Mouse (Mus musculus): Measurements from ENCODE around the gene Ube2l6. TPM values are rescaled to one million over a fixed set of nuclear protein-coding genes. Genes with fewer than 3 reads are reported as not detected.

The Ube2l6 gene
- polyA plus RNA-seq, 1 experiment from 2014 or later: 95.3 TPM

- WGBS: 81% methylated on average over 4 of the region's 4 CpGs
- no peak for ATAC-seq (ENCODE audit: insufficient number of reproducible peaks, low FRiP score)
- no peak overlapping the region for H3K4me2 ChIP-seq
These were observed 26.2 kb upstream of the Ube2l6 start for GRCm38 (mm10) chr2:84772454-84772853.

GRCm38 (mm10) chr2:84773195-84773594, 25.4 kb upstream of the Ube2l6 start:
- Histone ChIP-seq H3K9ac (no peak overlapping the region), H3K4me2 (no peak overlapping the region), H3K27me3 (replicated peaks) (peaks cover 9% of the 10 kb centered on the region), H3K4me1 (replicated peaks) (peaks cover 13% of the 10 kb centered on the region), H3K4me3 (no peak overlapping the region), H3K9me3 (replicated peaks) (no peaks in the 10 kb centered on the region), H3K27ac (ENCODE audit: poor library complexity, severe bottlenecking) (no peak overlapping the region), H3K36me3 (peaks cover 6% of the 10 kb centered on the region; the same call in 1 of the 2 replicates)
- no peak for ATAC-seq (ENCODE audit: insufficient number of reproducible peaks, low FRiP score)
- 80% methylated on average over 5 of the region's 5 CpGs for WGBS

More at GRCm38 (mm10) chr2:84772454-84772853, 26.2 kb upstream of the Ube2l6 start:
- Histone ChIP-seq H3K4me3 (no peak overlapping the region), H3K9me3 (replicated peaks) (no peaks in the 10 kb centered on the region), H3K4me1 (replicated peaks) (peaks cover 13% of the 10 kb centered on the region), H3K36me3 (peaks cover 6% of the 10 kb centered on the region; the same call in 1 of the 2 replicates), H3K27ac (ENCODE audit: poor library complexity, severe bottlenecking) (no peak overlapping the region), H3K27me3 (replicated peaks) (peaks cover 9% of the 10 kb centered on the region), H3K9ac (no peak overlapping the region)

GRCm38 (mm10) chr2:84774751-84775150, 23.9 kb upstream of the Ube2l6 start:
- Histone ChIP-seq H3K4me1 (replicated peaks) (peaks cover 13% of the 10 kb centered on the region), H3K4me3 (peak overlapping the region; percentile 36), H3K27me3 (replicated peaks) (peaks cover 9% of the 10 kb centered on the region), H3K4me2 (peak overlapping the region; percentile 65), H3K9me3 (replicated peaks) (no peaks in the 10 kb centered on the region), H3K36me3 (peaks cover 4% of the 10 kb centered on the region; the same call in 1 of the 2 replicates), H3K9ac (peak overlapping the region; percentile 61), H3K27ac (ENCODE audit: poor library complexity, severe bottlenecking) (peak overlapping the region; percentile 41; the same call in 1 of the 2 replicates)
- peak; percentile 89 for ATAC-seq (ENCODE audit: insufficient number of reproducible peaks, low FRiP score)
- 1% methylated on average over 14 of the region's 15 CpGs for WGBS

GRCm38 (mm10) chr2:84775241-84775640, 23.4 kb upstream of the Ube2l6 start, which contains the start of gene Serping1:
Gene Serping1 (minus strand): TSS chr2:84775444.
- H3K4me2 ChIP-seq: peak within 1 kb of the TSS; percentile 65
- peak within 1 kb of the TSS; percentile 61 for H3K9ac ChIP-seq
- no peaks in the 10 kb centered on the region for H3K9me3 ChIP-seq (replicated peaks)
- peak within 1 kb of the TSS; percentile 36 for H3K4me3 ChIP-seq
- H3K36me3 ChIP-seq: no peaks in the 10 kb centered on the region; the same call in 1 of the 2 replicates
- H3K27me3 ChIP-seq (replicated peaks): peaks cover 5% of the 10 kb centered on the region
- 65% methylated on average over 9 of the region's 9 CpGs for WGBS
- H3K4me1 ChIP-seq (replicated peaks): peaks cover 13% of the 10 kb centered on the region
- H3K27ac ChIP-seq (ENCODE audit: poor library complexity, severe bottlenecking): peak within 1 kb of the TSS; percentile 41; the same call in 1 of the 2 replicates
- ATAC-seq (ENCODE audit: insufficient number of reproducible peaks, low FRiP score): no peak

GRCm38 (mm10) chr2:84775665-84776064, 23.0 kb upstream of the Ube2l6 start:
- Histone ChIP-seq H3K27ac (ENCODE audit: poor library complexity, severe bottlenecking) (no peak overlapping the region), H3K4me3 (no peak overlapping the region), H3K9me3 (replicated peaks) (no peaks in the 10 kb centered on the region), H3K4me2 (no peak overlapping the region), H3K9ac (no peak overlapping the region), H3K4me1 (replicated peaks) (peaks cover 13% of the 10 kb centered on the region), H3K36me3 (no peaks in the 10 kb centered on the region; the same call in 1 of the 2 replicates), H3K27me3 (replicated peaks) (peaks cover 5% of the 10 kb centered on the region)
- WGBS: 86% methylated on average over 6 of the region's 6 CpGs
- no peak for ATAC-seq (ENCODE audit: insufficient number of reproducible peaks, low FRiP score)

- 51% methylated on average over 3 of the region's 3 CpGs for WGBS
- no peak overlapping the region for H3K4me3 ChIP-seq
- no peaks in the 10 kb centered on the region; the same call in 1 of the 2 replicates for H3K27me3 ChIP-seq (replicated peaks)
- ATAC-seq (ENCODE audit: insufficient number of reproducible peaks, low FRiP score): no peak
- H3K36me3 ChIP-seq: no peaks in the 10 kb centered on the region
- H3K4me1 ChIP-seq (replicated peaks): peaks cover 13% of the 10 kb centered on the region
- no peak overlapping the region for H3K4me2 ChIP-seq
- H3K27ac ChIP-seq (ENCODE audit: poor library complexity, severe bottlenecking): no peak overlapping the region
- no peak overlapping the region for H3K9ac ChIP-seq
- H3K9me3 ChIP-seq (replicated peaks): no peaks in the 10 kb centered on the region
These were observed 20.9 kb upstream of the Ube2l6 start for GRCm38 (mm10) chr2:84777706-84778105.

GRCm38 (mm10) chr2:84779210-84779609, 19.4 kb upstream of the Ube2l6 start:
- 56% methylated on average over 6 of the region's 6 CpGs for whole genome bisulfite sequencing

GRCm38 (mm10) chr2:84783315-84783714, 15.3 kb upstream of the Ube2l6 start:
- no peak for ATAC-seq (ENCODE audit: insufficient number of reproducible peaks, low FRiP score)
- WGBS: 52% methylated on average over 1 of the region's 1 CpGs
- 0 out of 2 replicates have a peak overlapping the region, but pooled peaks have one; percentile 31 for H3K27ac ChIP-seq (ENCODE audit: poor library complexity, severe bottlenecking)

More at GRCm38 (mm10) chr2:84779210-84779609, 19.4 kb upstream of the Ube2l6 start:
- H3K4me3 ChIP-seq: no peak overlapping the region
- H3K27ac ChIP-seq (ENCODE audit: poor library complexity, severe bottlenecking): no peak overlapping the region
- no peak overlapping the region for H3K9ac ChIP-seq
- no peak overlapping the region for H3K4me2 ChIP-seq
- no peaks in the 10 kb centered on the region for H3K27me3 ChIP-seq (replicated peaks)
- no peaks in the 10 kb centered on the region for H3K9me3 ChIP-seq (replicated peaks)
- peaks cover 18% of the 10 kb centered on the region for H3K4me1 ChIP-seq (replicated peaks)
- no peaks in the 10 kb centered on the region for H3K36me3 ChIP-seq
- ATAC-seq (ENCODE audit: insufficient number of reproducible peaks, low FRiP score): no peak

GRCm38 (mm10) chr2:84783840-84784566, 14.6 kb upstream of the Ube2l6 start:
- peaks cover 35% of the 10 kb centered on the region for H3K4me1 ChIP-seq (replicated peaks)
- H3K4me3 ChIP-seq: no peak overlapping the region
- peak overlapping the region; percentile 31 for H3K27ac ChIP-seq (ENCODE audit: poor library complexity, severe bottlenecking)
- no peak overlapping the region for H3K4me2 ChIP-seq
- 34% methylated on average over 3 of the region's 3 CpGs for WGBS
- no peaks in the 10 kb centered on the region for H3K36me3 ChIP-seq
- no peak overlapping the region for H3K9ac ChIP-seq
- no peaks in the 10 kb centered on the region for H3K27me3 ChIP-seq (replicated peaks)
- ATAC-seq (ENCODE audit: insufficient number of reproducible peaks, low FRiP score): peak; percentile 76; the same call in 1 of the 2 replicates
- no peaks in the 10 kb centered on the region for H3K9me3 ChIP-seq (replicated peaks)

More at GRCm38 (mm10) chr2:84783315-84783714, 15.3 kb upstream of the Ube2l6 start:
- no peaks in the 10 kb centered on the region for H3K36me3 ChIP-seq
- H3K27me3 ChIP-seq (replicated peaks): no peaks in the 10 kb centered on the region
- H3K4me1 ChIP-seq (replicated peaks): peaks cover 35% of the 10 kb centered on the region
- no peak overlapping the region for H3K9ac ChIP-seq
- no peaks in the 10 kb centered on the region for H3K9me3 ChIP-seq (replicated peaks)
- H3K4me2 ChIP-seq: no peak overlapping the region
- H3K4me3 ChIP-seq: no peak overlapping the region

GRCm38 (mm10) chr2:84788316-84788715, 10.3 kb upstream of the Ube2l6 start:
- WGBS: 63% methylated on average over 3 of the region's 3 CpGs

GRCm38 (mm10) chr2:84790418-84790817, 8.2 kb upstream of the Ube2l6 start:
- Histone ChIP-seq H3K36me3 (no peaks in the 10 kb centered on the region), H3K9me3 (replicated peaks) (peaks cover 13% of the 10 kb centered on the region), H3K27me3 (replicated peaks) (no peaks in the 10 kb centered on the region), H3K27ac (ENCODE audit: poor library complexity, severe bottlenecking) (no peak overlapping the region), H3K4me2 (peak overlapping the region; percentile 37), H3K4me1 (replicated peaks) (peaks cover 20% of the 10 kb centered on the region), H3K4me3 (no peak overlapping the region), H3K9ac (no peak overlapping the region)
- no peak for ATAC-seq (ENCODE audit: insufficient number of reproducible peaks, low FRiP score)
- WGBS: 46% methylated on average over 9 of the region's 9 CpGs

More at GRCm38 (mm10) chr2:84788316-84788715, 10.3 kb upstream of the Ube2l6 start:
- Histone ChIP-seq H3K27me3 (replicated peaks) (no peaks in the 10 kb centered on the region), H3K36me3 (no peaks in the 10 kb centered on the region), H3K27ac (ENCODE audit: poor library complexity, severe bottlenecking) (no peak overlapping the region), H3K9ac (no peak overlapping the region), H3K4me2 (no peak overlapping the region), H3K4me3 (no peak overlapping the region), H3K4me1 (replicated peaks) (peaks cover 41% of the 10 kb centered on the region), H3K9me3 (replicated peaks) (no peaks in the 10 kb centered on the region)
- ATAC-seq (ENCODE audit: insufficient number of reproducible peaks, low FRiP score): no peak
